Mouse (Mus musculus) splenic B cell, adult 2 months (primary cell): ENCODE data around the gene Rsad2.
"Not testable (repeated sequence)": the region's sequence is repeated elsewhere in the genome, so short reads cannot be mapped to it uniquely, and the experiment has no call there.

Experiments used
- DNase-seq: peaks from one replicate; pipeline ENCODE4 v3.0.0-alpha.2; 2011; ENCODE audit warnings: low read depth, low spot score
- H3K27me3 ChIP-seq: 2 replicates; pipeline ENCODE4 v1.6.1; 2012; ENCODE audit warnings: mild to moderate bottlenecking, low read length, moderate library complexity, mixed read lengths; ENCODE audit not compliant: control insufficient read depth, poor library complexity, insufficient read depth, severe bottlenecking
- H3K36me3 ChIP-seq: 2 replicates; pipeline ENCODE4 v1.6.1; 2012; ENCODE audit warnings: mild to moderate bottlenecking, low read length, moderate library complexity, mixed read lengths; ENCODE audit not compliant: control insufficient read depth, poor library complexity, insufficient read depth, severe bottlenecking

Gene Rsad2

DNA sequence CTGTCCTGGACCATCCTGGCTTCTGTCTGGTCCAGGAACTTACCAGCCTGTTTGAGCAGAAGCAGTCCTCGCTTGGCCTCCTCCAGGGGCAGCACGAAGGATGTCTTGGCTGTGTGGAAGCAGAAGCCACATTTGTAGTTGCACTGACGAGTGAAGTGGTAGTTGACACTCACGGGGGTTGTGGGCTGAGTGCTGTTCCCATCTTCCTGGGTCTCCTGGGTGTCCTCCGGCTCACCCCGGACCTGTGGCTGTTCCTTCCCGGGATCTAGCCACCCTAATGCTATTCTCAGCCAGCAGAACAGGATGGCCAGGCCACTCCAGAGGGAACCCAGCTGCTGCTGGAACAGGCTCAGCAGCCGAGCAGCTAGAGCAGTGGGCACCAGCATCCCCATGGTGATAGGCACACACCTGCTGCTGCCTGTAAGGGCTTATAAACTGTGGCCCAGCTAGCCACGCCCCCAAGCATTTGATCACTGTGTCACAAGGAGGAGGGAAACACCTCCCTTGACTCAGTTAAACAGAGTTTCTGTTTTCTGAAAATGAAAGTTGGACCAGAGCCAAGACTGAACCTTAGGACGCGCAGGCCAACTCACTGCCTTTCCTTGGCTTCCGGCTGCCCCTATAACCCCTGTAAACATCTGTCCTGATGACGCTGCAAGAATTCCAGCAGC is at the start of gene Rsad2:
Gene Rsad2, minus strand, starts transcription at position 425 of the 671 bp plus-strand sequence.
- Histone ChIP-seq H3K36me3 (no peaks in the 10 kb centered on the region), H3K27me3 (no peaks in the 10 kb centered on the region)
- DNase-seq: peak; percentile 91

DNA sequence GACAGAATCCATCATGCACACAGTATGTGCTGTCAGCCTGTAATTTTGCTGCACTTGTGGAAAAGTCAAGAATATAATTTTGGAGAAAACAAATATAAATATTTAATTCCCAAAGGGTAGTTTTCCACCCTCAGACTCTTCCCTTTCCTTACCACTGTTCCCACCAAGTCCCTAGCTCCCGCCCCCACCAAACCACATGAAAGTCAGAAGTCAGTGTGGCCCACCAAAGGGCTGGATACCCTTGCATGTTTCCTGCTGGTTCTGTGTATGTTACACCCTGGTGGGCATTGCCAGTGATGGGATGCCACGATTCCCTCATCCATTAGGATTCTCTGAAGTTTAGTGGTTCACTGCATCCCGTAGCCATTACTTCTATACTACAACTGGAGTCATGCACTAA is 44.8 kb upstream of the Rsad2 start:
- DNase-seq: no peak
- no peaks in the 10 kb centered on the region for H3K36me3 ChIP-seq
- no peaks in the 10 kb centered on the region for H3K27me3 ChIP-seq

DNA sequence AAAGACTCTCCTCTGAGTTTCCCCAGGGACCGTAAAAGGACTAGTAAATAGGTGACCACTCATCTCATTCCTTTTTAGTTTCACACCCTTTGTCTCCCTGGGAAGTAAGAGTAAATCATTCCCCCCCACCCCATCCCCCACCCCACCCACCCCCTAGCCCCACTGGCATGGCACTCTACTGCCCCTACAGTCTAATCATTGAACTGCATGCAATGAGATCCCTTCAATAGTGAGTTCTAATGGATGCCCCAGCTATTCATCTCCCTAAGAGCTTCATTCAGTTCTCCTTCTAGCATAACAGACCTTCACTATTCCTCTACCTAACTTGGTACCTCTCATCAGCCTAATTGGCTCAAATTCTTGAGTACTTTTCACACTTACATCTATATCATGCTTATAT is 33.7 kb upstream of the Rsad2 start:
- peak; percentile 48 for DNase-seq

DNA sequence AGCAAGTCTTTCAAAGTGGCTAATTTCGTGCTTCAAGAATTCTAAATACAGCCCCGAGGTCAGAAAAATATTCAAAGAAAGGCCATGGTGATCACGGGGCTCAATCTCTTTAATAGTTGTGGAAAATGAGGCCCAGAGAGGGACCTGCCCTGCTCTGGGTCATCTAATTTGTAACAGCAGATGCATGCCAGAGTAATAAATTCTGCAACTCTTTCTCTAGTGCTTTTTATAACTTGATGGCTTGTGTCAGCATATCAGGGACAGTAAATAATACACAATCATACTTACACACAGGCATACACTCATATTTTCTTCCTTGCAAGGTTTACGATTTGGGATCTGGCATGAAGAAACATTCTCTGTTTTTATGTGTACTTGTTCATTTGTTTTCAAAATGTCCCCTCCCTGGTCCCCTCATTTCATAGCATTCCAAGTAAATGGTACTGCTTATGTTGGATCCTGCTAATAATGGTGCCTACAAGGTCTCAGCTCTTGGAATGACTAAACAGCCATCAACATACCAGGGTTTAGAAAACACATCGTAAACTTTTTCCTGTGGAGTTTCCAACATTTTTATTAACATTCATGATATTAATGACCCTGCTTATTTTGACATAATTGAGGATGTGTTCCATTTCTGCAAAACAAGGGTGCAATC is 32.5 kb upstream of the Rsad2 start:
- no peak for DNase-seq
- no peaks in the 10 kb centered on the region for H3K27me3 ChIP-seq
- H3K36me3 ChIP-seq: no peaks in the 10 kb centered on the region

More for the DNA sequence above, 33.7 kb upstream of the Rsad2 start:
- Histone ChIP-seq H3K36me3 (no peaks in the 10 kb centered on the region), H3K27me3 (no peaks in the 10 kb centered on the region)

DNA sequence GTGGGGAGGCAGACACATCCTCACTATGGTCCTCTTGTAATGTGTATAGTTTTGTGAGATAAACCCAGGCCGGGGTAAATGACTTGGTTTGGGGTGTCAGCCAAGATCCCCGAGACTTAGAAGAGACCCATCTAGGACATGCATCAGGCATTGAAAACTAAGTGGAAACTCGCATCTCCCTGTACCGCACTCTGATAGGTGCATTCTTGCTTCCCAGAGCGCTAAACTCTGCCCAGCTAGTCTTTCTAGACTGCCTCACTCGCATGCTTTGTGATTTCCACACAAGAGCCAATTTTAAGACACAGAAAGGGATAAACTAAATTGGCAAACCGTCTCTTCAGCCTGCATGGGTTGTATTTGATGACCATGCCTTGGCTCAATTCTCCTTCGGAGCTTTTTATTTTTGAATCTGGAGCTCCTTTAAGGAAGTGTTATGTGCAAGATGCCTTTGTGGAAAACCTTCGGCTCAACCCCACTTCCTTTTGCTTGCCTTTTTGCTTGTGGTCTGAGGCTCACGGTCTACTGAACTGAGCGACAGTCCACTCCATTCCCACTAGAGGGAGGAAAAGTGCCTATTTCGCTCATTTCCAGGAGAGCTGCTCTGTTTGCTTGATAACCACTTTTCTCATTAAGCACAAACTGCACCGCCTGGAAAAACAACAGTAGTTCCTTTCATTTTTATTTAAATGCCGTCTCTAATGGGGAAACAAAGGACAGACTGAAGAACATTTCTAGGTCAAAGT is 31.8 kb upstream of the Rsad2 start:
- DNase-seq: peak; percentile 5
- no peaks in the 10 kb centered on the region for H3K36me3 ChIP-seq
- H3K27me3 ChIP-seq: no peaks in the 10 kb centered on the region

DNA sequence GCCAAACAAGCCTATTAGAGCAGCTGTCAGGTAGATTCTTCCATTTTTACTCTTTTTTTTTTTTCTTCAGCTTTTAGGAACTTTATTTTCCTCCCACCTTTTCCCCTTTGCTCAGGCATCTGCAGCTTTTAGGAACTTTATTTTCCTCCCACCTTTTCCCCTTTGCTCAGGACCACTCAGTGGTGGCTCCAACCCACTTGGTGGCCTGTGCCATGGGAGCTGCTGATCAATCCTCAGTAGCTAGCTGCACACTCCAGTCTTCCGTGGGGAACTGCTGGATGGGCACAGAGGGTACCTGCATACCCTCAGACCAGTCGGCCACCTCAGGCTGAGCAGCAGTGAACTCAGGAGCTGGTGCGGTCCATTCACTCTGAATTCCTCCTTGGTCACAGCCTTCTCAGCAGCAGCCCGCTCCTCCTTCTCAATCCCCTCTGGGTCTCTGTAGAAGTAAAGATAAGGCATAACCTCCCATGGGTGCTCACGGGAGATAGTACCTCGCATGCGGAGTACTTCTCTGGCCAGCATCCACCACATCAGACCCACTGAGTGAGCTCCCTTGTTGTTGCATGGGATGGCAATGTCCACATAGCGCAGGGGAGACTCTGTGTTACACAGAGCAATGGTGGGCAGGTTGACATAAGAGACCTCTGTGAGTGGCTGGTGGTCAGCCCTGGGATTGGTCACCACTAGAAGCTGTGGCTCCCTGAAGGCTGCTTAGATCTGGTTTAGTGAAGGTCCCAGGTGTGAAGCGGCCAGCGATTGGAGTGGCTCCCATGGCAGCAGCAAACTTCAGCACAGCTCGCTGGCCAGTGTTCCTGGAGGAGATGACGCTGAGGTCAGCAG is 29.7 kb upstream of the Rsad2 start:
- H3K27me3 ChIP-seq, H3K36me3 ChIP-seq, DNase-seq: not testable (repeated sequence)

DNA sequence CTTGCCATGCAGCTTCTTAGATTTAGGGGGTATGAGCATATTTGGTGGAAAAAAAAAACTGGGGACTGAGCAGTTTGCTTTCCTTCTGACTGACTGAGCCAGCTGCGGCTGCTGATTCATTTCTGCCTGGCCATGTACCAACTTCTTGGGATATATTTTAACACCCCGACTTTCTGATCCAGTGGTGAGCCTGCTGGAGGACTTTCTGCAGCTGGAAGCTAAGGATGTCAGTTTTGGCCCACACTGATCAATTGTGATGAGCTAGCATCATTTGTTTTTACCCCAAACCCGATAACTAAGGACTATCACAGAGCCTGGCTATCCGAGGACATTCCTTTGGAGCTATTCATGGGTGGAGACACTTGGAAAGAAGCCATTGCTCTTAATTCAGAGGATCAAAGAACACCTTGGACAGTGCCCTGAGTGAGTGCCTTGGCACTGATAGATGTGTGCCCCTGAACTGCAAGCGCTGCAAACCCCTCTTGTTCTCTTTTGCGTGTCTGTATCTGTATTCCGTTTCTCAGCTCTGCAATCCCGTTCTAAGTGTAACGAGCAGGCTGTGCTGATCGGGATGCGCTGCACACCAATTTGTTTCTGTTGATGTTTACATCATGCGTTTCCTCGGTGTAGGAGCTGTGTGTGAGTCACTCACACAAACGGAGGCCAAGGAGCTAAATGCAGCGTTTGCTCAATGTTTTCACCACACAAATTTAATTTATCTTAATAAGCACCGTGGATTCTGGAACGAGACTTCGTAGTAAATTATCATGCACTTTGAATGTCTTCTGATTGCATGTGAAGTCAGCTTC is 22.1 kb upstream of the Rsad2 start:
- no peaks in the 10 kb centered on the region for H3K27me3 ChIP-seq
- DNase-seq: no peak
- peaks cover 6% of the 10 kb centered on the region for H3K36me3 ChIP-seq

DNA sequence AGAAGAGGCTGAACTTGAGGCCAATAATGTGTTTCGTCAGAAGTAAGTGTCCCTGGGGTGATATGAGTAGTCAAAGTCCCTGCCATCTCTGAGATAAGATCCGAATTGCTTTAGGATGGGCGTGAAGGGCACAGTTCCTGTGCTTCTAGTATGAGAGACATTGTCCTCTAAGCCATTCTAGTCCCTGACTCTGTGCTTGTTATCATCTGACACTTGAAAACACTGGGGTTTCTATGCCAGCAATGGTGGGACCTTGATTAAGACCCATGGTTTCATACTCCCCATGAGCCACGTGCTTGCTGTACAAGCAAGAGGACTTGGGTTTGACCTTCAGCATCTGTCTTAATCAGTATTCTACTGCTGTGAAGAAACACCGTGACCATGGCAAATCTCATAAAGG is 20.9 kb upstream of the Rsad2 start:
- peaks cover 6% of the 10 kb centered on the region for H3K36me3 ChIP-seq
- H3K27me3 ChIP-seq: no peaks in the 10 kb centered on the region
- DNase-seq: no peak

DNA sequence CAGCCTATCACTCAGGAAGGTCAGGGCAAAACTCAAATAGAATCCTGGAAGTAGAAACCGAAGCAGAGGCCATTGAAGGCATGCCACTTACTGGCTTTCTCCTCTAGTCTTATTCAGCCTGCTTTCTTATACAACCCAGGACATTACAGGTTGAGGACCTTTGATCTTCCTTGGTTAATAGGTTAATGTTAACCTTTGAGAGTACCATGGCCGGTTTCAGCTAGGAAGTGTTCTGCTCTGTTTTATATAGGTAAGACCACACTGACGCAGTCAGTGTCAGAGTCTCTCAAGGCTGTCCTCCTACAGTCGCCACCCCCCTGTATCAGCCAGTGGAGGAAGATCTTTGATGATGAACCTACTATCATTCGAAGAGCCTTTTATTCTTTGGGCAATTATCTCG is 17.5 kb upstream of the Rsad2 start:
- DNase-seq: no peak
- Histone ChIP-seq H3K27me3 (no peaks in the 10 kb centered on the region), H3K36me3 (peaks cover 6% of the 10 kb centered on the region; the same call in 1 of the 2 replicates)

DNA sequence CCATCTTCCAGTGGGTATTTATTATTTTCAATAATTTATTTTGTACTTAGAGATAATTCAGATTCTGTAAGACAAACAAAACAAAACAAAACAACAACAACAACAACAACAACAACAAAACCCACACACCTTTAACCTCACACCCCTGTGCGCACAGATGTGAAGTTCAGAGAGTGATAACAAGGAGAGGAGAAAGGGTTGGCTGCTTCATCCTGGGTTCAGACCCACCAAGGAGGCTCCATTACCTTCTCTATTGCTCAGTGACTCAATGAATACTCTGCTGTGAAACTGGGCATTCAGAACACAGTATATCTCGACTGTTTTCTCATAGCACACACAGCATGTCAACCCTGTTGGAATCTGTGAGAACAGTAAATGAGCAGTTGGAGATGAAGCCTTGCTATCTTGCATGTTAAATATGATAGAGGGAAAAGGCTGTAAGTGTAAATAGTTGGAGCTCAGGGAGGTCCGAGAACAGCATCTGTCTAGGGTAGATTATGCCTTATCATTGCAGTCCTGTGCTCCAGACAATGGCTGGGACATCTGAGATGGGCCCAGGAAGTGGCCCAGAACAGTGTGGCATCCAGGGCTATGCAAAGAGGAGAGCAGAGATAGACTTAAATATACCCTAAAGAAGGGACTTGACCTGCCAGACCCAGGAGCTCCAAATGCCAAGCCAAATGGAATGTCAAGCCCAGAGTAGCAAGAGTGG is 16.7 kb upstream of the Rsad2 start:
- Histone ChIP-seq H3K27me3 (no peaks in the 10 kb centered on the region), H3K36me3 (peaks cover 6% of the 10 kb centered on the region; the same call in 1 of the 2 replicates)
- no peak for DNase-seq

DNA sequence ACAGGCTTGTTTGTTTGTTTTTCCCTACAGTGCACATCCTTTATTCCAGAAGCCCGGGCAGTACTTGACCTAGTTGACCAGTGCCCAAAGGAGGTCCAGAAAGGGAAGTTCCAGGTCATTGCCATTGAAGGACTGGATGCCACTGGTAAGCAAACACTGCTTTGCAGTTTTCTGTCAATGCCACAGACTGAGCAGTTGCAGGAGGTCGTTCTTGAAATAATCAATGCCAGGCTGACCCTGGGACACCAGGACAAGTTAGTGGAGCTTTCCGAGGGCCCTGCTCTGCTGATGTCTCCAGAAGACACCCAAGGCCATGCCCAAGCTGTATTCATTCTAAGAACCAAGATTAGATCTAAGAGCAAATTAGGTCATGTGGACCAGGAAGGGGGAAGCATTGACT is 15.1 kb upstream of the Rsad2 start:
- DNase-seq: no peak
- H3K27me3 ChIP-seq: no peaks in the 10 kb centered on the region
- peaks cover 2% of the 10 kb centered on the region; the same call in 1 of the 2 replicates for H3K36me3 ChIP-seq

DNA sequence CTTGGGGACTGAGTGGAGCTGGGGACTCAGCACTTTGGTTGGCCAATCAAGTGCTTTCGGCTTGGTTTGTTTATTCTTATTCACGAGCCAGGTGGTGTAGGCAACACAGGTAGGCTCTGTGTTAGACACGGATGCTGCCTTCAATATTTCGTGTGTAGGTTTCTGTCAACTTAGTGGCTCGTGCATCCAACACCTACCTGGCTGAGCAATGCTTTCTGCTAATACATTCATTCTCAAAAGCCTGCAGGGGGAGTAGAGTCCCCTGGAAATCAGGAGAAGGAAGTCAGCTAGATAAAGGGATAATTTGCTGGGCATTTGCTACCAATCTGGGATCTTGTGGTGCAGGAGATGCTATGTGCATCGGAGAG is 13.8 kb upstream of the Rsad2 start:
- Histone ChIP-seq H3K36me3 (no peaks in the 10 kb centered on the region; the same call in 1 of the 2 replicates), H3K27me3 (no peaks in the 10 kb centered on the region)
- DNase-seq: no peak
